Mouse (Mus musculus): Measurements from ENCODE around the gene C1ql3. TPM values are rescaled to one million over a fixed set of nuclear protein-coding genes. Genes with fewer than 3 reads are reported as not detected.

Gene C1ql3
- total RNA-seq, 2 experiments from 2014 or later = 0.12 TPM; not detected in 1

DNA sequence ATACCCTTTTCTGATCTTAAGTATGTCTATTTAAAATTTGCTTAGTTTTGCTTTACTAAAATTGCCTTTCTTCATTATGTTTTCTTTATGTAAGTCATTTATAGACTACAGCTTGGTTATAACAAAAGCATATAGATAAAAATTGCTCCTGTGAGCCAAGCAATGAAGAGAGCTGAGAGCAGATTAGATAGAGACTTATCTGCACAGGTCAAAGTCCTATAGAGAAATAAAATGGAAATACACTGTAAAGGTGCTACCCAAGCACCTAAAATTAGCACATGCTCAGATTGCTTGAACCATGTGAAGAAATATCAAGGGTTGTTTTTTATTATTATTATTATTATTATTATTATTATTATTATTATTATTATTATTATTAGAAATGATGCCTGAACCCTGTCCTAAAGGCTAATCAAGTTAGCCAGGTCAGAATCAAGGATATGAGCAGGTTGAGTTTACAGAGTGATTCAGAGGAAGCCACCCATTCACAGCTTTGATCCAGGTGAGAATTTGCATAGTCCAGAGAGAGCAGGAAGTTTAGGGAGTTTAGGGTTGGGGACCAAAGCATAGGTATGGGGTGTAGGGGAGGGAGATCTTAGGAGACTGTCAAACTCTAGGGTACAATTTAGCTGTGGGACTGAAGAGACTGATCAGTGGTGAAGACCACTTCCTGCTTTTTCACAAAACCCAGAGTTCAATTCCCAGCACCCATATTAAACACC lies 54.7 kb downstream of the C1ql3 start:
- no peak for DNase-seq
- intact Hi-C loops (cut with DNase I) = no loop called here

Other genes with a start within 250 kb of the C1ql3 start
- 1 to 10 TPM; 7.1 to 8.4 TPM for gene Pter, start 87.8 kb downstream of the C1ql3 start, total RNA-seq (2021)